Mouse (Mus musculus): ENCODE results near the gene Ccsap.

The Ccsap gene

GRCm38 (mm10) chr8:123859648-123860259, at the start of gene Ccsap:
TSS of gene Ccsap (minus strand) at chr8:123860209.
- peak; percentile 64 to 76 for DNase-seq

GRCm38 (mm10) chr8:123907604-123908003, 47.6 kb upstream of the Ccsap start:
- no peak for DNase-seq

GRCm38 (mm10) chr8:123902653-123903052, 42.6 kb upstream of the Ccsap start:
- DNase-seq = no peak

GRCm38 (mm10) chr8:123899366-123899765, 39.4 kb upstream of the Ccsap start:
- DNase-seq = no peak

GRCm38 (mm10) chr8:123898576-123898975, 38.6 kb upstream of the Ccsap start:
- no peak for DNase-seq

- no peak for DNase-seq
These were observed 36.8 kb upstream of the Ccsap start for GRCm38 (mm10) chr8:123896774-123897173.

- no peak for DNase-seq
These were observed 36.4 kb upstream of the Ccsap start for GRCm38 (mm10) chr8:123896366-123896761.

- no peak for DNase-seq
These were observed 35.8 kb upstream of the Ccsap start for GRCm38 (mm10) chr8:123895680-123896365.

- DNase-seq = no peak
These were observed 35.2 kb upstream of the Ccsap start for GRCm38 (mm10) chr8:123895230-123895629.

GRCm38 (mm10) chr8:123894502-123895097, 34.6 kb upstream of the Ccsap start, which contains the start of gene Acta1:
TSS of gene Acta1 (minus strand) at chr8:123894751.
- DNase-seq = no peak

- no peak for DNase-seq
These were observed 33.4 kb upstream of the Ccsap start for GRCm38 (mm10) chr8:123893413-123893812.

- no peak for DNase-seq
These were observed 32.7 kb upstream of the Ccsap start for GRCm38 (mm10) chr8:123892586-123893155.

- no peak for DNase-seq
These were observed 32.0 kb upstream of the Ccsap start for GRCm38 (mm10) chr8:123891883-123892585.

- DNase-seq = no peak
These were observed 31.3 kb upstream of the Ccsap start for GRCm38 (mm10) chr8:123891271-123891670.

- DNase-seq = no peak
These were observed 29.8 kb upstream of the Ccsap start for GRCm38 (mm10) chr8:123889797-123890196.

GRCm38 (mm10) chr8:123887956-123888355, 27.9 kb upstream of the Ccsap start:
- DNase-seq = no peak

- DNase-seq = no peak
These were observed 27.2 kb upstream of the Ccsap start for GRCm38 (mm10) chr8:123887163-123887562.

- no peak for DNase-seq
These were observed 24.9 kb upstream of the Ccsap start for GRCm38 (mm10) chr8:123884721-123885565.

- DNase-seq = no peak
These were observed 23.1 kb upstream of the Ccsap start for GRCm38 (mm10) chr8:123883094-123883493.

GRCm38 (mm10) chr8:123882412-123882811, 22.4 kb upstream of the Ccsap start:
- no peak for DNase-seq

GRCm38 (mm10) chr8:123880821-123881350, 20.9 kb upstream of the Ccsap start:
- no peak for DNase-seq

- no peak for DNase-seq
These were observed 20.3 kb upstream of the Ccsap start for GRCm38 (mm10) chr8:123880271-123880670.
